Mouse (Mus musculus) bone marrow macrophage, adult 2 months (primary cell): ENCODE results near the gene Ncmap.

Source experiments
- CTCF ChIP-seq: IDR thresholded peaks from 2 replicates; pipeline ENCODE4 v1.5.1; 2012; ENCODE audit warnings: low read depth, mild to moderate bottlenecking, low read length, moderate library complexity
- POLR2A ChIP-seq: IDR thresholded peaks from 2 replicates; pipeline ENCODE4 v1.6.1; 2012; ENCODE audit warnings: mild to moderate bottlenecking, low read depth, low read length, borderline replicate concordance

GRCm38 (mm10) chr4:135434395-135434789, 36.4 kb upstream of the Ncmap start:
- TF ChIP-seq CTCF (no peak), POLR2A (no peak)
